Mouse (Mus musculus) kidney, adult 2 months (tissue): Measurements from ENCODE around the gene Mars. TPM values are rescaled to one million over a fixed set of nuclear protein-coding genes. Genes with fewer than 3 reads are reported as not detected.

ENCODE experiments used
- DNase-seq: peaks from one replicate; pipeline ENCODE4 v3.0.0; 2021
- H3K27ac ChIP-seq: fragments of 200-500 bp; 2 replicates; pipeline ENCODE4 v1.5.1; 2012; ENCODE audit warnings: low read depth, low read length, control low read depth, inconsistent platforms; ENCODE audit not compliant: insufficient read depth
- H3K27me3 ChIP-seq: fragments of 200-500 bp; replicated peaks from 2 replicates; pipeline ENCODE4 v1.6.1; 2012; ENCODE audit warnings: mild to moderate bottlenecking, moderate library complexity, low read length, inconsistent platforms; ENCODE audit not compliant: control insufficient read depth, insufficient read depth
- H3K36me3 ChIP-seq: fragments of 200-500 bp; 2 replicates; pipeline ENCODE4 v1.6.1; 2012; ENCODE audit warnings: mild to moderate bottlenecking, moderate library complexity, low read length, inconsistent platforms; ENCODE audit not compliant: control insufficient read depth, insufficient read depth
- H3K4me1 ChIP-seq: fragments of 200-500 bp; 2 replicates; pipeline ENCODE4 v1.6.1; 2011; ENCODE audit warnings: low read length; ENCODE audit not compliant: control insufficient read depth, insufficient read depth
- H3K4me3 ChIP-seq: fragments of 200-500 bp; 2 replicates; pipeline ENCODE4 v1.5.1; 2011; ENCODE audit warnings: mild to moderate bottlenecking, low read depth, low read length, control low read depth; ENCODE audit not compliant: insufficient read depth
- CTCF ChIP-seq: fragments of 200-500 bp; conservative IDR thresholded peaks from 2 replicates; pipeline ENCODE4 v1.5.1; 2011; ENCODE audit warnings: low read depth, mild to moderate bottlenecking, control low read depth, low read length, moderate library complexity, mixed read lengths; ENCODE audit not compliant: insufficient read depth, insufficient read length
- POLR2A ChIP-seq: fragments of 200-500 bp; IDR thresholded peaks from one replicate; pipeline ENCODE4 v1.6.1; 2011; ENCODE audit warnings: low read depth, low read length, control low read depth
- WGBS: fragments of 180-500 bp; shearing (Covaris S2); methylation state at CpG from one replicate; pipeline ENCODE4 v1.1.7; 2018; 5-methylcytosine and 5-hydroxymethylcytosine counted together
- polyA plus RNA-seq: library from polyadenylated mRNA; depleted of rRNA; stranded (reverse); fragments of >200 nt; gene quantifications from 2 replicates; pipeline ENCODE4 v1.2.3, GENCODE M21; 2012; rRNA removed

Mars gene
- 44.4 and 48.3 TPM in 2 replicates for polyA plus RNA-seq

DNA sequence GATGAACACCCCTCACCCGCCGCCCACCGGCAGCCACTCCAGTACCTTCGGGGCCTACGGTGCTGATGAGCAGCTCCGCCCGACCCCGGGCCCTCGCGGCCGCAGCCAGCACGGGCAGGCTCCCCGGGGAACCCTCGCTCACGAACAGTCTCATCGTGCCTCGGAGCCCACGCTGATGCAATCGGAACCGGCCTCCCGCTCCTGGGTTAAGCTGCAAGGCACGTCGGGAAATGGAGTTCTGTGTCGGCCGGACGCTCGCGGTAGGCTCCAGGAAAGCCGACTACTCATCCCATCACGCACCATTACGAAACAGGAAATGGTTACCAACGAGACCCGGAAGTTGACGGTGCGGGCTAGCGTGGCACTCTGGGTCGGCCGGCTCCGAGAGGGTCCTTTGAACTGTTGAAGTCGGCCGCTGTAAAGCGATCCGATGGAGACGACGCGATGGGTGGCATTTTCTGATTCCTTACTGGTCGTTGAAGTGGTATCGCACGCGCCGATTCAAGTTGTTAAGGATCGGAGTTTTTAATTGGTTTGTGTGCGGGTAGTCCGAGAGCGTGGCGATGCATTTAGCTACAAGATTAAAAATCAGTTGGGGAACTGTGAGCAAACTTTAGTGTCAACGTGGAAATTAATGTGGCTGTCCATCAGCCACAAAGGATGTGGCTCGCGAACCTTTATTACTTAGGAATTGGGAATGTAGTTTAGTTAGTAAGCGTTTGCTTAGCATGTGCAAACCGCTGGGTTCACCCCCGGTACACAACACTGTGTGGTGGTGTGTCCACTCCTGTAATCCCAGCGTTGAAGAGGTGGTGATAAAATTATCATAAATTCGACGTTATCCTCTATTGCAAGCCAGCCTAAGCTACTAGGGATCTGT is at the start of gene Mars:
Gene Mars, minus strand, starts transcription at position 311 of the 880 bp plus-strand sequence.
- peak; percentile 98 for DNase-seq
- H3K4me1 ChIP-seq = no peaks in the 10 kb centered on the region
- TF ChIP-seq CTCF = no peak
- peak; percentile 29 for TF ChIP-seq POLR2A
- no peaks in the 10 kb centered on the region for H3K27me3 ChIP-seq
- peaks cover 1% of the 10 kb centered on the region; the same call in 1 of the 2 replicates for H3K36me3 ChIP-seq
- peak within 1 kb of the TSS; percentile 76 for H3K27ac ChIP-seq
- peak within 1 kb of the TSS; percentile 79 for H3K4me3 ChIP-seq
- WGBS = under 1% methylated on average over 65 of the region's 65 CpGs

GRCm38 (mm10) chr10:127360714-127361113 is 49.1 kb upstream of the Mars start:
- Histone ChIP-seq H3K4me1 (no peaks in the 10 kb centered on the region), H3K36me3 (no peaks in the 10 kb centered on the region), H3K27ac (no peak overlapping the region), H3K4me3 (no peak overlapping the region), H3K27me3 (no peaks in the 10 kb centered on the region)
- WGBS = 90% methylated on average over 3 of the region's 3 CpGs
- TF ChIP-seq POLR2A (no peak), CTCF (no peak)
- no peak for DNase-seq

DNA sequence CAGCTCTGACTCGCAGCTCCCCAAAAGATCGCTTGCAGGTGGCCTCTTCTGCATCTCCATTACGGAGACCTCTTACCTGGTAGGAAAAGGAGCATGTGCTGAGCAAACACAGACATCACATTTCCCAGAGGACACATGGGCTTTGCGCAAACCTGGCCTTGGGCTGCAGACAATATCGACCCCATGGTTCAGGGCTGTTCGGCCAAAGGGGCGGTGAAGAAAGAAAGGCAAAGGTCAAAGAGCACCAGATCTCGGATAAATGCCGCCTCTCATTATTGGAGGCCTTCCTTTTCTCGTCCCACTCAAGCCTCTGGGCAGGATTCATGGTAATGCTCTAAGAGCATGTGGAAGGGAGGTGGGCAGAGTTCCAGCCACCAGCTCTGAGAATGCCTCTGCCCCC is 43.8 kb upstream of the Mars start:
- no peak for TF ChIP-seq CTCF
- WGBS = 73% methylated on average over 10 of the region's 10 CpGs

DNA sequence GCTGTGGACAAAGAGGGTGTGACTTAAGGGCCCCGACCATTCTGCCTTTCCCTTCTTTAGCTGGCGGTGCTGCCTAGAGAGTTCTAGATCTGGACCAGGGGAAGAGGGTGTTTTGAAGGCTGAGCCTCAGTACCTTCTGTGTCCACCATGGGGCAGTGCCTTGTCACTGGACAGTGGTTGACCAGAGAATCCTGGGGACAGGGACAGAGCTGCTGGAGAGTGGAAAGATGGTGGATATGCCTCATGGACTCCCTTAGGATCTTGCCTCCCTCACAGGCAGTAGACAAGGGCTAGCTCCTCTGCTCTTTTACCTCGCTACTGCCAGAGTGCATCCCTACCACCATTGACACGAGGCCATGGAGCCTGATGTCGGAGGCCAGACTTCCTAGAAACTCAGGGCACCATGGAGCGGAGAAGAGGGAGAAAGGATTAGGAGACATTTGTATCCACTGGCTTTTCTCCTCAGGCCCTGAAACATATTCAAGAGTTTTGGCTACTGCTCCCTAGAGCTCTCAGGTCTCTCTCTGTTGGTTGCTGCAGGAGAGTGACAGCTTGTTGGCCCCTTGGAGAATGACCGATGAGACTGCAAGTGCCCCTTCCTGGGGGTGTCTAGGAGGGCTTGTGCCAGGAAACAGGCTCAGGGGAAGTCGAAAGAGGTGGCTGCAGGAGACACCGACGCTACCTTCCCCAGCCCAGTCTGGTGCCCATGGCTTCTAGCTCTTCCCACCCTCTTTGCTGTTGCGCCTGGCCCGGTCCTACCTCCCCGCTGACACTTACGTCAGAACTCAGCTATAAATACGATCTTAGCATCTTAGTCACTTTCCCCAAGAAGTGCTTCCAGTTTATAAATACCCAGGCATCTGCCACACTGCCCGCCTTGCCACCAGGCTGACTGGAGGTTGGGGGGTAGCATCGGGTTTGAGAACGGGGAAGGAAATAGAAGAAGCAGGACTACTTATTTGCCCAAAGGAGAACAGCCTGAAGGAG is 42.6 kb upstream of the Mars start, which contains the start of gene Inhbe:
Gene Inhbe, minus strand, starts transcription at position 503 of the 987 bp plus-strand sequence.
- no peaks in the 10 kb centered on the region for H3K36me3 ChIP-seq
- H3K4me3 ChIP-seq = no peak within 1 kb of the TSS
- H3K27ac ChIP-seq = no peak within 1 kb of the TSS
- no peak for DNase-seq
- no peaks in the 10 kb centered on the region; the same call in 1 of the 2 replicates for H3K4me1 ChIP-seq
- H3K27me3 ChIP-seq = no peaks in the 10 kb centered on the region
- 76% methylated on average over 18 of the region's 18 CpGs for WGBS
- TF ChIP-seq POLR2A (no peak), CTCF (peak; percentile 69)

More for the DNA sequence above, 43.8 kb upstream of the Mars start:
- DNase-seq = no peak
- Histone ChIP-seq H3K36me3 (no peaks in the 10 kb centered on the region), H3K27ac (no peak overlapping the region), H3K4me3 (no peak overlapping the region), H3K27me3 (no peaks in the 10 kb centered on the region), H3K4me1 (no peaks in the 10 kb centered on the region; the same call in 1 of the 2 replicates)

- Histone ChIP-seq H3K27me3 (no peaks in the 10 kb centered on the region), H3K27ac (no peak overlapping the region), H3K4me1 (no peaks in the 10 kb centered on the region; the same call in 1 of the 2 replicates), H3K36me3 (no peaks in the 10 kb centered on the region), H3K4me3 (no peak overlapping the region)
- 92% methylated on average over 11 of the region's 11 CpGs for WGBS
- no peak for TF ChIP-seq POLR2A
- DNase-seq = no peak
Observed at GRCm38 (mm10) chr10:127352766-127353165, 41.2 kb upstream of the Mars start.

- no peaks in the 10 kb centered on the region; the same call in 1 of the 2 replicates for H3K4me1 ChIP-seq
- peak; percentile 47 for DNase-seq
- no peak overlapping the region for H3K4me3 ChIP-seq
- no peak overlapping the region for H3K27ac ChIP-seq
- 69% methylated on average over 9 of the region's 9 CpGs for WGBS
- TF ChIP-seq POLR2A (no peak), CTCF (no peak)
- H3K27me3 ChIP-seq = no peaks in the 10 kb centered on the region
- no peaks in the 10 kb centered on the region for H3K36me3 ChIP-seq
Observed at GRCm38 (mm10) chr10:127352187-127352586, 40.6 kb upstream of the Mars start.
